Mouse (Mus musculus) c-Kit-positive CD71-positive TER-119-negative erythroid progenitor cells, embryonic 14.5 days (primary cell): Measurements from ENCODE around the gene Cers5.
"Not testable (repeated sequence)": the region's sequence is repeated elsewhere in the genome, so short reads cannot be mapped to it uniquely, and the experiment has no call there.

Source experiments
- DNase-seq: peaks from one replicate; pipeline ENCODE4 v3.0.0-alpha.2; 2013; ENCODE audit warnings: low read depth

The Cers5 gene

DNA sequence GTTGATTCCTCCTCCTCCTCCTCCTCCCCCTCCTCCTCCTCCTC is at the start of gene Cers5:
TSS of gene Cers5 (minus strand) at position 5 of the 44 bp plus-strand sequence.
- DNase-seq, result not testable (repeated sequence)

DNA sequence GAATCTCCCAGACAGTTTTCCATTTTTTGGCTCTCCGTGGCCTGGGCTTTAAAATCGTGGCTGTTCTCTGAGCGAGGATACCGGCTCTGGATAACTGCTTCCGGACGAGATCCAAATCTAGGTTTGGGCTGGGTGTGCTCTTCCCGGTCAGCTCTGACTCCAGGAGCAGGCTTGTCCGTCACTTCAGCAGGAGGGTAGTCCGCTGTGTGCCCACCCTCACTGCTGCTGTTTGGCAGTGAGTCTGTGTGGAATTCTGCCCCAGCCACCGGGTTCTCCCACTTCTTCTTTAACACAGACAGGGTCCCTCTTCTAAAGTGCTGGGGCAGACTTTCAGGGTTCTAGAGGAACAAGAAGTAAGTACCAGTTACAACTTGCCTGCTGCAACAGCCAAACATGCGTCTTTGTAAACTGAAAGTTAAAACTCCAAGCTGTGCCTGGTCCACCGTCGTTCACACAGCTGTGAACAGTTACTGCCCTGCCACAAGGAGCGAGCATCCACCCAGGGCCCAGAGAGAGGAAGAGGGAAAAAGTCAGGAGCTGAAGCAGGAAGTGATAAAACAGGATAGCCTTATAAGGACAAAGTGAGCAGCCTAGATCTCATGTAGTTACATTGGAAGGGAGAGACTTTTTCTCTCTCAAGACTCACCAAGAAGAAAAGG is 47.1 kb upstream of the Cers5 start:
- DNase-seq, result no peak

DNA sequence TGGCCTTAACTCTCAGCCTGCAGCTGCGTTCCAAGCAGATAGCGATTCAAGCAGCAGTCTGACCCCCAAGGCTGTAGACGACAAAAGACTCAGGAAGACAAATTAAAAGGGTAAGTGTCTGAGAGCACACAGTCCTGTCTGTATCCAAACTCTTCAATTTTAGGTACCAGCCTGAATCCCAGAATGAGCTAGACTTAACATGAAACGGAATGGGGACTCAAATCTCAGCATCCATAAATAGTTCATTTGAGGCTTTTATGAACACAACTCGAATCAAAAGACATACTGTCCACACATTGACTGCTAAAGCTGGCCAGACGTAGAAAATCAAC is 46.4 kb upstream of the Cers5 start:
- DNase-seq, result no peak

- DNase-seq, result no peak
These were observed 45.8 kb upstream of the Cers5 start for GRCm38 (mm10) chr15:99818321-99819108.

DNA sequence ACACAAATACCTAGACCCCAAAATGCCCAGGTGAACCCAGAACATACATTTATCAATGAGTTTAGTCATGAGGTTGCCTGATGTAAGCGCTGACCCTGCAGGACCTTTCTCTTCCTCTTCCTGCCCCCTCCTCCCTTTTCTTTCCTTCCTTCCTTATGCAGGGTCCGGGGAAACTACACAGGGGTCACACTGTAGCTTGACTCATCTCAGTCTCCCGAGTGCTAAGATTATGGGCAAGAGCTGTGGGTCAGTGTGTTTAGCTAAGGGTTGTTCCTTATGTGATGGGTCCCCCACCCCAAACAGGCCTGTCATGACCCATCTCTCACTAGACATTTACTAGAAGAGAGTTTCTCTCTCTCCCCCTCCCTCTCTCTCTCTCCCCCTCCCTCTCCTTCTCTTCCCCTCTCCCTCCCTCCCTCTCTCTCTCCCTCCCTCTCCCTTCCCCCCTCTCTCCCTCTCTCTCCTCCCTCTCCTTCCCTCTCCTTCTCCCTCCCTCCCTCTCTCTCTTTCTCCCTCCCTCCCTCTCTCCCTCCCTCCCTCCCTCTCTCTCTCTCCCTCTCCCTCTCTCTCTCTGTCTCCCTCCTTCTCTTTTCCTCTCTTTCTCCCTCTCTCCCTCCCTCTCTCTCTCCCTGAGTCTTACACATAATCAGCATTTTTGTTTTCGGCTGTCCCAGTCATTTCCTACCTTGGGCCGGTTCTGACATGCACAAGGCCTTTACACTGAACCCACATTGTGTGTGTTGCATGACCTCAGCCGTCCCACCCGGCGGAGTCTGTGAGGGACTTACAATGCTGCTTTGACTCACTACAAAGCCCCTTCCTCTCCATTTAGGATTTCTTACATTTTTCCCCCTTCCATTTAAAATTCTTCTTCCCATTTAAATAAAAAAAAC is 44.9 kb upstream of the Cers5 start:
- DNase-seq, result no peak

DNA sequence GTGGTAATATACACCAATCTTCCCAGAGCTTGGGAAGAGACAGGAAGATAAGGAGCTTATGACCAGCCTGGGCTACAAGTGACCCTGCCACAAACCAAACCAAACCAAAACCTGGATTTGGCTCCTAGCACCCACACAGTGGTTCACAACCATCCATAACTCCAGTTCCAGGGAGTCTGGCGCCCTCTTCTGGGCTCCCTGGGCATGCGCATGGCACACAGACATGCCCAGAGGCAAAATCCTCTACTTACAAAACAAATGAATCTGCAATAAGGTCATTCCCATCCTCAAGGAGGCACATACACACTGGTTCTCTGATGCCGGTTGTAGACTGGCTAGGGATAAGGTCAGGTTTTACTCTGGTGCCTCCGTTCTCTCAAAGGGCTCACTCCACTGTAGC is 43.3 kb upstream of the Cers5 start:
- no peak for DNase-seq

DNA sequence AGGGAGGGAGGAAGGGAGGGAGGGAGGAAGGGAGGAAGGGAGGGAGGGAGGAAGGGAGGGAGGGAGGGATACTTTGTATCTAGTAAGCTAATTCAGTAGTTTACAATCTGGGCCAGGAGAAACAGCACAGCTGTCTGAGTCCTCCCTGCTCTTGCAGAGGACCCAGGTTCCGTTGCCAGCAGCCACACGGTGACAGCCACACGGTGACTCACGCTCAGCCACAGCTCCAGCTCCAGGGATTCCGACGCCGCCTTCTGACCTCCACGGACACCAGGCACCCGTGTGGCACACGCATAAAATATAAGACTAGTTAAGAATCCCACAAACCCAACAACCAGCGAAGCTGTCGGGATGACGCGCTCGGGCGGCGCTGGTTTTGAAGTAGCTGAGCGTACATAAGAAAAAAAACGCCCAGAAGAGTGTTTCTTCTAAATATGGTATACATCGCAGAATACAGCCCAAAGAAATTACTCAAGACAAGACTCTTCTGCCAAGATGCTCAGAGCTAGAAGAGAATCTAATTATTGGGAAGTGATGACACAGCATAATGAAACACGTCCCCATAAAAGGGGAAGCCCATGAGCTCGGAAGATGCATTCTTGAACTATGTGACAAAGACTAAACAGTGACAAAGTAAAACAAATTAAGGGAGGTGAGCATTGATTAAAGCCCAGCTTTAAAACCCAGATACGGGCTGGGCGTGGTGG is 42.0 kb upstream of the Cers5 start:
- DNase-seq, result no peak

DNA sequence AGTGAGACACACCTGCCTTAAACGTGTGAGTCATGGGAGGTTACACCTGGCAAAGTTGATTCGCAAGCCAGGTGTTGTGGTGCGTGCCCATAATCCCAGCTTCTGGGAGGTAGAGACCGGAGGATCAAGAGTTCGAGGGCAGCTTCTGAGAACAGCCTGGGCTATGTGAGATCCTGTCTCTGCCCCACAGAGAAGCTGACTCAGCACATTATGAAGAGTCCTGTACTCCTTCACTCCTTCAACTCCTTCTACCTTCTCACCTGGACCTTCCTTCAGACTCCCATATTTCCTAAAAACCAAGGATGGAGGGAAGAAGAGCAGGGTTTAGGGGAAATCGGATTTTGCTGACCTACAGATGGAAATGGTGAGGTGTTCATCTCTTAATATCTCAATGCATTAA is 41.0 kb upstream of the Cers5 start:
- DNase-seq, result no peak

GRCm38 (mm10) chr15:99812097-99812496 is 39.4 kb upstream of the Cers5 start:
- no peak for DNase-seq

- DNase-seq, result no peak
These were observed 35.4 kb upstream of the Cers5 start for GRCm38 (mm10) chr15:99807776-99808735.

- no peak for DNase-seq
These were observed 33.5 kb upstream of the Cers5 start for GRCm38 (mm10) chr15:99806171-99806570.

GRCm38 (mm10) chr15:99805673-99806072 is 33.0 kb upstream of the Cers5 start:
- DNase-seq, result no peak

DNA sequence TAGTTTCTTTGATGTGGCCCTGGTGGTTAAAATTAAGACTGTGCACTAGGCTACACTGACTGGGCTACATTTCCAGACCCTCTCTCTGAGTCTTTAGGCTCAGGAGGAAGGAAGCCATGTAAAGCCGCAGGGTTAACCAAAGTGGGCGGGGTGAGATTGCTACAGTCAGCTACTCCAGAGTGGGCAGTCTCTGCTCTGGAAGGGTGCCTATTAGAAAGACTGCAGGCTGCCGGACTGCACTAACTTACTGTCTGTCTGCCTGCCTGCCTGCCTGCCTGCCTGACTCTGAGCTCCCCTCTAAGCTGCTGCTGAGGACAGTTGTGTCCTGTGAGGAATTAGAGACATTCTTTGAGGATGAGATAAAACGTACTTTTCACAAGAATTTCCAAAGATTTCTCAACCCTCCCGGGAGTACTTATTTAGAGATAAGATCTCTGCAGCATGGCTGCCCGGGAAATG is 30.5 kb upstream of the Cers5 start:
- DNase-seq, result no peak

DNA sequence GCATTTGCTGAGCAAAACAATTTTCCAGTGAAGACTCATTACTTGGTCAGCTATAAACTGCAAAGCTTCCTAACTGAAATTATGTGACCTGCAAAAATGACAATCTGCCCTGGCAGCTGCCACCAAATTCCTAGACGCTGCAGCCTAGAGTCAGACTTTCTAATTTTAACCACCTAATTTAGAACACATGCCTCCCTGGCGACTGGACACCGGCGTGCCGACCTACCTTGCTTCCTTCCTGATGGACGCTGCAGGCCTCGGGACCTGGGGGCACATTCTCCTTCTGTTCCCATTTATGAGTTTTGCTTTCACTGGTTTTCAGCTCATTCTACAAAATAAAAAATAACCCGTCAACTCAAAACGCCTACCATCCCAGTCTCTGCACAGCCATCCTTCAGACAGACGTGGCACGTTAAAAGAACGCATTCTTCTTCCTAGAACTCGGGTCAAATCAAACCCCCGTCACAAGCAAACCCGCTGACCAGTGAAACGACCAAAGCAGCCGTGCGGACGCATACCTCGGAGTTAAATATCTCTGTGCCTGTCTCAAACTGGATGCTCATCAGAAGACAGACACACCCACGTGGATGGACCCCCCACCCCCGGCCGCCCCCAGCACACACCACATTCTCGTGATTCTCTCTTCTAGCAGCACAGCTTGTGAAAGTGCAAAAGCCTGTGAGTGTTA is 29.3 kb upstream of the Cers5 start:
- DNase-seq, result no peak

DNA sequence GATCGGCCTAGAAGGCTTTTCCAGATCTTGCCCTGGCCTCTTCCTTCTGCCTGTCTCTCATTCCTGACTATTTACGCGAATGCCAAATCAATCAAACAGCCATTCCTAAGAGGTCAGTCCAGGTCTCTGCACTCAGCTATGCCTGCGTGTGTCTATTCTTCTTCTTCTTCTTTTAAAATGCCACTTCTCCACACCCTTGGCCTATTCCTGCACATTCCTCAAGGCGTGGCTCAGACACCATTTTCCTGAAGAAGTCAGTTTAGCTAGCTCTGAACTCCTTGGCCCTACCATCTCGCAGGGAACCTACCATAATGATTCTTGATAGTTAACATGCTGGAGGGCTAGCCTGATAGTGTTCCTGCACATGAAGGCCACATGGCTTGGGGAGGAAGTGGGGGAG is 27.0 kb upstream of the Cers5 start:
- DNase-seq, result no peak

GRCm38 (mm10) chr15:99797898-99798297 is 25.2 kb upstream of the Cers5 start:
- no peak for DNase-seq

DNA sequence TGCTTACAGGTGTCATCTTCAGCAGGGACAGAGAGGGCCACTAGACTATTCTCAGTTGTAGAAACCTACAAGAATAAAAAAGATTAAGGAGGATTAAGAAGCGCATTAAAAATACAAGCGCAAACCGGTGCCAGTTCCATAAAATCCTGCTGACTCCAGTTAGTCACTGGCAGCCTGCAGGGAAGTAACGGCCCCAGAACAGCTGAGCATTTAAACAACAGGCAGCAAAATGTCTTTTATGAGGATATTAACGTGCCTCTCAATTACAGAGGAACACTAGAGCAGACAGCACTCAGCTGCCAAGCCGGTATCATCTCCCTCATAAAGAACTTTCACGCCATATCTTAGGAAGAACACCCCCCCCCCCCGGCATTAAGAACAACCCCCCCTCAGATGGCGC is 24.1 kb upstream of the Cers5 start:
- no peak for DNase-seq

- no peak for DNase-seq
These were observed 23.4 kb upstream of the Cers5 start for GRCm38 (mm10) chr15:99796066-99796465.

DNA sequence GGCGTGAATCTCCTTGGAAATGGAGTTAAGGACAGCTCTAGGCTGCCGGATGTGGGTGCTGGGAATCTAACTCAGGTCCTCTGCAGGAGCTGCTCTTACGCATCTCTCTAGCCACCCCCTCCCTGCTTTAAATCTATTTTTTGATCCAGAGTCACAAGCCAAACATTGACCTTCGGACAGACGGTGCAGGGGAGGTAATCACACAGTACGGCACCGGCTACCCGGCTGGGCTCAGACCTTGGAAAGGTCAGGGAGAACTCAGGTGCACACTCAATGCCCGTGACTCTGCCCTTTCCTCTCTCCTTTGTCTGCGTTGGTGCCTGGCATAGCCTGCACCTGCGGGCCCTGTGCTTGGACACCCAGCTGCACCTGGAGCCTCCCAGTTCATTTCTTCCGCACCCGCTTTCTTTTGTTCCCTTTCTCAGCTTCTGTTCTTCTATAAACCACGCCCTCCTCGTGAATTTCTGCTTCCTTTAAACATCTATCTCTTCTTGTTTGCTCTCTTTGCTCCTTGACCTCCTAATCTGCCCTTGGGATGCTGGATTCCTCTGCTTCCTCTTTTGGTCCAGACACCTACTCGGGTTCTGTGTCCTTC is 19.6 kb upstream of the Cers5 start:
- no peak for DNase-seq

GRCm38 (mm10) chr15:99791003-99791402 is 18.3 kb upstream of the Cers5 start:
- DNase-seq, result no peak

DNA sequence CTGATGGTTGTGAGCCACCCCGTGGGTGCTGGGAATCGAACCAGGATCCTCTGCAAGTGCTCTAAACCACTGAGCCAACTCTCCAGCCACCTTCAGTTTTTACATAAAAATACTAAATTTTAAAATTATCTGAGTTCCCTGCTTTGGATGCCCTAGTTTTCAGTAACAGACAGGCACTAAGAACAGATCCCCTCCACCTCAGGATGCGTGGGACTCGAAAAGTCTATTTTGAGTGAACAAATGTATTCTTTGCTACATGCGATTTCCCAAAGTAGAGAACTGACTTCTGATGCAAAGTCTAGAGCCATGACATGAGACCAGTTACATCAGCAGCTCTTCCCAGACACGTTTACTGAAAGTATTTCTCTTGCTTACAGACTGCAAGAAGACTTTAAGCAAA is 17.8 kb upstream of the Cers5 start:
- no peak for DNase-seq
